Mouse (Mus musculus): ENCODE results near the gene Sim1.

Sim1 gene

DNA sequence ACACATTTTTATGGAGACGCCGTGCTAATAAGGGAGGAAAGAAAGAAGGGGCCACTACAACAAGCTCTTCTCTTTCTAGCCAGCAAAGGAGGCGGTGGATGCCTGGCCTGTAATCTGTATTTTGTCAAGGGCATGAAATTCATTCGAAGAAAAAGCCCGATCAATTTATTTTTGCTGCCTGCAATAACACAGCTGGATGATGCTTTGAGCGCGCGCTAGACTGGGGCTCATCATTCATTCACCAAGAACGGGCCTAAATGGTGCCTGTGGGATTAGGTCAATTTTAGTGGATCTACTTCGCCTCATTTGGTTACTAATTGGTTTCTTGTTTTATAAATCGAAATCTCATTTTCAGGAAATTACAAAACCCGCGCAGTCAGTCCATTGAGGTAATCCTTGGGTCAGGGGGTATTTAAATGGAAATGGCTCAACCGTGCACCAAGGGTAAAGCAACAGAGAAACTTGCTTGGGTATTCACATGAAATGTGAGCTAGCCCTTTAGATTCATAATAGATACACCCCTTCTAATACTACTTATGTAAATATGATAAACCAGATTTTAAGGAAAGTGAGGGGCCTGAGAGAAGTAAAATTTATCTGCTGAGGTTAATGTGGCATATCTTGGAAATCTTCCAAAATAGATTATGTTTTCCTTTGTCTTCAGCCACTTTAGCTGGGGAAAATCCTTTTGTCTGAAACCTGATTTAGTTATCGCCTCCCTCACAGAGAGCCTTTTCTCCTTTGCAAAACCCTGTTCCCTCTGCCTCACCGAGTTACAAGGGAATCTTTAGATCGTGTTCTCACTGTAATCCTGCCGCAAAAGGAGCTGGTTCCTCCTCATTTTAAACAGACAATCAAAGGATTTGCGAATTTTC is 7.3 kb downstream of the Sim1 start:
- no peak for DNase-seq (ENCODE audit: low read depth, low spot score)

DNA sequence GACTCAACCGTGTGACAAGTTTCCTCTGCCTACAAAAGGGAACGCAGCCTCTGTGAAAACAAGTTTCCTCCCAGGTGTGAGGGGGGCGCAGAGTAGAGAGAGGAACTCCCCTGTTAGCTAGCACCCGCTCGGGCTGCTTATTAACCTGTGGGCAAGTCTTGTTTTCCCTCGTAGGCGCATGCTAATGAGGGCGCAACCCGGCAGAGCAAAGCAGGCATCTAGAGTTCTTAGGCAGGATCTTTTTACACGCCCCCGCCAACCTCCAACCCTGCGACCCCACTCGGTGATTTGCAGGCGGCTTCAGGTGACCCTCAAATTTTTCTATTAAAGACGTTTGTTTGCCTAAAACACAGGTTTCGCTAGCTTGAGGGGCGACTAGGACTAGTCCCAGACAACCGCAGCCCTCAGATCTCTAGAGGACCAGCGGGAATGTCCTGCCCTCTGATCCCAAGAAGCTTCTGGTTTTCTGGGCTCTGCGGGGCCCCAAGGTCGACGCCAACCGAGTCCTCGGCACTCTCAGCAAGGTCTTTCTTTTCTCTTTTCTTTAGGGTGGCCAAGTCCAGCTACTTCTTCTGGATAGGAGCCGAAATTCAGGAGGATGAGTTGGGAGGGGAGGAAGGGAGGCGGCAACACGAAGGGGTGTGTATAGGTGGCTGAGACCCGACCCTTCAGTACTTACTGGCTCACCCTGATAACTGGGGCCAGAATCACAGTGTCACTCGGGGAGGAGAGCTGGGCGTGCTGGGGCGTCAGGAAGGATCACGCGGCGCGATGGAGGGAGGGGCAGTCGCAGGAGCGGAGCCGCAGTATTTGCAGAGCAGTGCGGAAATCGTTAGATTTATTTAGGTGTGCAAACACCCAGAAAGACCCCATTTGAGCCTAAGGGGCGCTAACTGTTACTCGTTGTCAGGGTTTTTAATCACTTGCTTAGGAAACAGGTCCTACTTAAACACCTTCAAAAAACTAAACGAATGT is 8.5 kb downstream of the Sim1 start:
- no peak for DNase-seq (ENCODE audit: low read depth, low spot score)

DNA sequence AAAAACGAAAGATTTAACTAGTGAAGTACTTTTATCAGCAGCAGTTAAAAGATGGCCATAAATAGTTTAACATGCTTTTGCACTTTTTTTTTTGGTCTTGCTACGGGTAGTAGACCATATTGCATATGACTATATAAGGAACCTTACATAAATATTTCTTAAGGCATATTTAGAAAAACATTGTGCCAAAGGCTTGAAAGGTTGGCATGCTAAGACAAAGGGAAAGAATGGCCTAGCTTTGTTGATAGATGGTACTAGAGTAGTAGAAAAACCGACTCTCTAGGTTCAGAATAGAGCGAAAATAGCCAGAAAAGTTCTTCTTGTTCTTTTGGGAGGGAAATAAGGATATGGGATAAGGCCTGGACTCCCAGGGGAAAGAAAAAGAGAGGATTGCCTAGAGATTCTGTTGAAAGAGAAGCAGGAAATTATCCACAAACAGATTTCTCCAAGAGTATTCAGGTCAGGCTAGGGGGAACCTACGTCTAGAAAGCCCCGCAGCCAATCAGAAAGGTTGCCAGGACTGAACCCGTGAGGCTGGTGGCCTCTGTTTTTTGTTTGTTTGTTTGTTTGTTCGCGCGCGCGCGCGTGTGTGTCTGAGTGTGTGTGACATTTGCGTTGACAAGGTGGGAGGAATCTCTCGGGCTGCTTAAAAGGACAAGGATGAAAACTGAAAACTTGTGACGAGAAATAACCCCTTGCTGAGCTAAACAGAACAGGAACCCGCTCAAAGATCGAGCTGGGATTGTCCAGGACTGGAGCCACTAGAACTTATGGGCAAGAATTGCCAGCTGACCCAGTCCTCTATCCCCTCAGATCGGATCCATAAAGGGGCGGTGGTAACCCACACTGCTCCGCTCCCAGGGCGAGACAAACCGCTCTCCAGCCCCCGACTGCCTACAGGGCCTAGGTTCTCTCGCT is 9.6 kb downstream of the Sim1 start:
- DNase-seq (ENCODE audit: low read depth, low spot score), result no peak

DNA sequence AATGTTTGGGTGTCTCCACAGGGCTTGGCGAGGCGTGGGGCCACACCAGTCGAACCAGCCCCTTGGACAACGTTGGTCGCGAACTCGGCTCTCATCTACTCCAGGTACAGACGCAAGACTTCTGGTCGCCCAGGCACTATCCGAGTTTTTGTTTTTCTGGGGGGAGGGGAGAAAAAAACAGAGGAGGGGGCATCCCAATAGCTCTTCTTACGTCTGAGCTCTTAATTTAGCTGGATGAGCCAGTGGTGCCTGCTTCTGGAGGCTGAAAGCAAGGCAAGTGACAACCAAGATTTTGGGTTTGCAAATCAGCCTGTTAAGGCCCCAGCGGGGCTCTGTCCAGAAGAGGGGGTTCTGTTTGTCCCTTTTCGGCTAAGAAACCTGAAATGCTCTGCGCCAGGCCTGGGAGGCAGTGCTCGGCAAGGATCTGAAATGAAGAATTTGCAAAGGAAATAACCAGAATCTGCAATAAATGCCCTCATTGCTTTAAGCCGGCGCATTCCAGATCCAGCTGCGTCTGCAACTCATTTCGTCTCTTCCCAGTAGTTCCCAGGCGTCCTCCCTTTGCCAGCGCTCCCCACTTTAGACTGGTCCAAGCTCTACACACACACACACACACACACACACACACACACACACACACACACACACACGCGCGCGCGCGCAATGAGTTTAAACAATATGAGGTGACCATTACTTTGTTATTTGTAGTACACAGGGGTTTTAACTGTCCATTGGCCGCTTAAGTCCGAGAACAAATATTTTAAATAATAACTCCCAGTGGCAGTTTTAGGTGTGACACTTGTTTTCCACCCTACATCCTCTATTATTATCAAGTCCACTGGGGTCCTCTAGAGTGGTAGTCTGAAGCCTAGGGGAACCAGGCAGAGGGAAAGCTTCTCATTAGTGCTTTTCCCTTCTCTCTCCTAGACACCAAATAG is 10.5 kb downstream of the Sim1 start:
- DNase-seq (ENCODE audit: low read depth, low spot score), result no peak

DNA sequence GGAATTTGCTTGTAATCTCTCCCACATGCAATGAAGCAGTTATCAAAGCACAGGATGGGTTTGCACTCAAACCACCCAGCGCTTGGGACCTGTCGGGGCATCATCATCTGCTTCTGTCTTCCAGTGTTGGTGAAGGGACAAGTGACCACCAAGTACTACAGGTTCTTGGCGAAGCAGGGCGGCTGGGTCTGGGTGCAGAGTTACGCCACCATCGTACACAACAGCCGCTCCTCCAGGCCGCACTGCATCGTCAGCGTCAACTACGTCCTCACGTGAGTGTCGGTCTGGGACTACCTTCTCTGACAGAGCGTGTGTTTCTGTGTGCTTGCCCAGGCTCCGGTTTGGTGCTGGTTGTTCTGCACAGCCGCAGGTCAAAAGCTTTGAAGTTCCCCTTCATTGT is 15.8 kb downstream of the Sim1 start:
- no peak for DNase-seq (ENCODE audit: low read depth, low spot score)

DNA sequence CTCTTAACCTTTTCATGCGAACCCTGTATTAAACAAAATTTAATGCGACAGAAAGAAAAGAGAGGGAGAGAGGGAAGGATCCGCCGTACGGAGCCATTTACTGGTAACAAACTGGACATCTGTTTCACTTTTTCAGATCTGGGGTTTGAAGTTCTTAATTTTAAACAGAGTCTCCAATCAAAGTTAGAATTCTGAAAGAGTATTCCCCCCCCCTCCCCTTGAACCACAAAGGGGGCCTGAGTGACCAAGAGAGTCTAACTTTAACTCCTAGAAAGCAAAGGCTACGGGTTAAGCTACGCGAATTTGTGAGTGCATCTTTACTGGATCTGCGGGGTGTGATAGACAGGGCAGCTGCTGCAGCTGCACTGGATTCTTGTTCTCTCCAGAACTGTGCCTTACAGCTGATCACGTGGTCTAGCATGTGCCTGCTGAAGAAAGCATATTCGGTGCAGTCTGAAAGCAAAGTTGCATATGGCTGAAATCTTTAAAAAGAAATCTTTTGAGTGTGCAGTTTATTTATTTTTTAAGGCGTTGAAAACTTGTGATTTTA is 16.4 kb downstream of the Sim1 start:
- no peak for DNase-seq (ENCODE audit: low read depth, low spot score)

DNA sequence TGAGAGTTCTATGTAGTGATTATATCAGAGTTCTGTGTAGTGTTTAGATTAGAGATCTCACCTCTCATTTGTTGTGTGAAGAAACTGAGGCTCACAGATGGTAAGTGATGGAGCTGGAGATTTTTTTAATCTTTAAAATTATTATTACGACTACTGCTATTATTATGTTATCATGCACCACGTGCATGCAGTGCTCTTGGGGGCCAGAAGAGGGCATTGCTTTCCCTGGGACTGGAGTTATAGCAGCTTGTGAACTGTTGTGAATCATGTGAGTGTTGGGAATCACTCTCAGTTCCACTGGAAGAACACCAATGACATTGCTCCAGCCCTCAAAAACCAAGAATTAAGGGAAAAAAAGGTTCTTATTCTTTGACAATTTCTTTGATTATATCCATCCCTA is 21.1 kb downstream of the Sim1 start:
- DNase-seq (ENCODE audit: low read depth, low spot score), result no peak

DNA sequence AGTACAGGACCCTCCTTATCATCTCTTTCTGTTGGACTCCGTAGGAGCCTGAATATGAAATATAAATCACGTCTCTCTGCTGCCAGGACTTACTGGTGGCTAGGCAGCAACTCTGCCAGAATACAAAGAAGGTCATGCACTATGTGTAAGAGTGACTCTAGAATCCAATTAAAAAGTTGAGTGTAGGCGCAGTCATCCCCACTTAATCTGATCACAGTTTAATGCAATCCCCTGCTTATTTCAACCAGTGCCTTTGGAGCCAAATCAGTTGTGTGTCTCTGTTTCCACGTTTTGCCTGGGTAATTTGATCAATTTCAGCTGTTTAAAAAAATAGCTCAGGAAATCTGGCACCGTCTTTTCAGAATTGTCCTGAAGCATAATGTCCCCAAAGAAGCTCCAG is 34.7 kb downstream of the Sim1 start:
- DNase-seq (ENCODE audit: low read depth, low spot score), result no peak

DNA sequence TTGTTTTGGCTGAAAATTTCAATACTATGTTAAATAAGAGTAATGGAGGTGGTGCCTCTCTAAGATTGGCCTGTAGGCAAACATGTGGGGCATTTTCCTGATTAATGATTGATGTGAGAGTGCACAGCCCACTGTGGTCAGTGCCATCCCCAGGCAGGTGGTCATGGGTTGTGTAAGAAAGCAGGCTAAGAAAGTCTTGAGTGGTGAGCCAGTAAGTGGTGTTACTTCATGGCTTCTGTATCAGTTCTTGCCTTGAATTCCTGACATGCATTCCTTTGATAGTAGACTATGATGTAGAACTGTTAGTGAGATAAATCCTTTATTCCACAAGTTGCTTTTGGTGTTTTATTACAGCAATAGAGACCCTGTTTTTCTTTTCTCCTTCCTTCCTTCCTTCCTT is 41.1 kb downstream of the Sim1 start:
- DNase-seq (ENCODE audit: low read depth, low spot score), result no peak

DNA sequence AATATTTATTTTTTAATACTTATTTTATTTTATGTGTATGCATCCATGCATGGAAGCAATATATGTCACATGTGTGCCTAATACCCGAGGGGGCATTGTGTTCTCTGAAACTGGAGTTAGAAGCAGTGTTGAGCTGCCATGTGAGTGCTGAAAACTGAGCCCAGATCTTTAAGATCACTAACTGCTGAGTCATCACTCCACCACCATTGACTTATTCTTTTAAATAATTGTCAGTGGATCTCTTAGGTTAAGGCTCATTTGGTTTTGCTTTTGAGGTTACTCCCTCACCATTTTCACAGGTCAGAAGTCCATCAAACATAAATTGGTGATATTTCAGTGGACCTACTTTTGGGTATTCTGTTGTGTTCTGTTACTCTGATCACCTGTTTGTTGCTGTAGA is 79.1 kb downstream of the Sim1 start:
- DNase-seq (ENCODE audit: low read depth, low spot score), result no peak

DNA sequence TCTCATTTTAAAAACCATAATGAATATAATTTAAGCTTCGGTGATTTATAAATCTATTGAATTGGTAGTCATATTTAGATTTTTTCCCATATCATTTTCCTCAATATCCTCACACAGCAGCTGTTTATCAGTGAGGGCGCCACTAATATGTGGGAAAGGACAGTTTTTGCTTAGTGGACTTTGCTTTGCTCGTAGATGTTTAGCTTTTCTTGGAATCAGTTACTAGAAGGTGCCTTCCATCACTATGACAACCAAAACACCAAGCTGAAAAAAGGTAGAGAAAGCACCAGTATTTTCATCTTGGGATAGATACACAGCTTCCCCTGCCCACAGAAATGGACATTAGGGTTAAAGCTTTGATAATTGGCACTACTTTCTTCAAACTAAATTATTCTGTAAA is 87.3 kb downstream of the Sim1 start:
- DNase-seq (ENCODE audit: low read depth, low spot score), result no peak

DNA sequence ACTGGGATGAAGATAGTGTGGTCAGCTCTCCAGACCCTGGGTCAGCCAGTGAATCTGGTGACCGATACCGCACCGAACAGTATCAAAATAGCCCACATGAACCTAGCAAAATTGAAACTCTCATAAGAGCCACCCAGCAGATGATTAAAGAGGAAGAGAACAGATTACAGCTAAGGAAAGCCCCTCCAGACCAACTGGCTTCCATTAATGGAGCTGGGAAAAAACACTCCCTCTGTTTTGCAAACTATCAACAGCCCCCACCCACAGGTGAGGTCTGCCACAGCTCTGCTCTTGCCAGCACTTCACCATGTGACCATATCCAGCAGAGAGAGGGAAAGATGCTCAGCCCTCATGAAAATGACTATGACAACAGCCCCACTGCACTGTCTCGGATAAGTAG is 89.1 kb downstream of the Sim1 start:
- DNase-seq (ENCODE audit: low read depth, low spot score), result no peak

DNA sequence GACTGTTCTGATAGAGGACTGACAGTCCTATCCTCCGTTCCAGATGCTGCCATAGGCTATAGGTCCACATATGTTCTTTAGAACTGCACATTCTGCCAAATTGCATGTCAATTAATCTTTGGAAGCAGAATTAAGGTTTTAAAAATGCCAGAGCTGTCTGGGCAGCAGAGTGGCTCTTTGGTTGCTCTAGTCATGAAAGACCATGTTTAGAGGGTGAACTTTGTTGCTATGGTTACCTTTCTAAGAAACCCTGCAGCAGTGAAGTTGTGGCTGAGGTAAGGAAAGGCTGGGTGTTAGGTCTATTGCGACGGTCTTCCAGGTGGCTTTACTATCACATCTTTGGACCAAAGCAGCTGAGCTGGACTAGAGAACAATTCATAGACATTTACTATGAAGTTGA is 113.2 kb downstream of the Sim1 start:
- DNase-seq (ENCODE audit: low read depth, low spot score), result no peak

DNA sequence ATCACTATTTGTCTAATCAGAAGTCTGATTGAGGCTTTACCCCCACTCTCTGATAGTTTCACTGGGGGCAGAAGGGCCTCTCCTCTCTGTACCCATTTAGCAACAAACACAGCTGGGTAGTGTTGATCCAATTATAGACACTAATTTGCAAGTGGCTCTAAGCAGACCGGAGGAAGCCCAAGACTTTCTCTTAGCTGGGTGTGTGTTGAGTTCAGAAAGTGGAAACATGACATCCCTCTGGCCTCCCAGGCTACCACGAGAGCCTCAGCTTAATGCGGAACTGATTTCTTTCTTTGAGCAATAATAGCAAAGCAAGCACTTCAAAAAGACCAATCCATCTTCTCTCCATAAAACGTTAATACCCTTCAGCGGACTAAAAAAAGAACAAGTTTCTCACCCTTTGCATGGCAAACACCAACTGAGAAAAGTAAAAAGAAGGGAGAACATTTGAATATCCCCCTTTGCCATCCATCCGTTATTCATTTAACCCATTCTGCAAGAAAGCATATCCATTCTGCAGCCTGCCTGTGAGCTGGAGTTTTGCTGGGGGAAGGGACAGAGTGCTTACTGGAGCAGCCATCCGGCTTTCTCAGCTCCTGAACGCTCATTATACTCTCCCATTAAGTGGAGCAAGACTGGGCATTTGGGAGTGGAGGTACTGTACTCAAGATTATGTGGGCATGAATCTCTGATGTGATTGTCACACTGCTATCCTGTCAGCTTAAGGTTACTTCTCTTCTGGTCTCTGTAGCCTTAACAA is 117.0 kb downstream of the Sim1 start:
- no peak for DNase-seq (ENCODE audit: low read depth, low spot score)

DNA sequence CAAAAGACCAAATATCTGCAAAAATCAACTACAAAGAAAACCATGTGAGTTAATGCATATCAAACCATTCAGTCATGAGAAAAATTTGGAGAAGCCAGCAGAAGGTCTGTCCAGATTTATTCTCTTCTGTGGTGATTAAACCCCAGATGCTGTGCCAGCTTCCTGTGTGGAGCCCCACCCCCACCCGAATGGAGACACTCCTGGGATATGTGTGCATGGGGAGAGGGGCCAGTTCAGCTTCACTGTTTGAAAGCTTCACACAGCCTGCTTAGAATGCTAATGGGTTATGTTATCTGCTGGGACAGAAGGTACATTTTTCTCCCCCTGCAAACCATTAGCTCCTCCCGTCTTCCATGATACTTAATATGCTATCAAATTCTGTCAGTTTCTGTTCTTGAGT is 120.3 kb downstream of the Sim1 start:
- DNase-seq (ENCODE audit: low read depth, low spot score), result no peak

DNA sequence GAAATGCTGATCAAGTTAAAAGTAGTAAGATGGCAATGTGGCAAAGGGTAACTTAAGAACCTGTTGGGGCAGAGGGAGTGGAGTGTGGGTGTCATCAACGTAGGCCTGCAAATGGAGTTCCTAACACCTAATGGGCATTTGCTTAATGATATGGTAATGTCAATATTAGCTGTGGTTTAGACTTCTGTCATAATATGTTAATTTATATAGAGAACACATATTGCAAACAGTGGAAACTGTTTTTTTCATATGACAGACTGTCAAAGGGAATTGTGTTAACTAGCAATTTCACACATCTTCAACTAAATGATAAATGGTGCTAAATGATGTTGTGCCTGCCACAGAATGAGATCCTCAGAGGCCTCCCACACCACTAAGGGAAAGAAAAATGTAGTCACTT is 120.8 kb downstream of the Sim1 start:
- no peak for DNase-seq (ENCODE audit: low read depth, low spot score)

DNA sequence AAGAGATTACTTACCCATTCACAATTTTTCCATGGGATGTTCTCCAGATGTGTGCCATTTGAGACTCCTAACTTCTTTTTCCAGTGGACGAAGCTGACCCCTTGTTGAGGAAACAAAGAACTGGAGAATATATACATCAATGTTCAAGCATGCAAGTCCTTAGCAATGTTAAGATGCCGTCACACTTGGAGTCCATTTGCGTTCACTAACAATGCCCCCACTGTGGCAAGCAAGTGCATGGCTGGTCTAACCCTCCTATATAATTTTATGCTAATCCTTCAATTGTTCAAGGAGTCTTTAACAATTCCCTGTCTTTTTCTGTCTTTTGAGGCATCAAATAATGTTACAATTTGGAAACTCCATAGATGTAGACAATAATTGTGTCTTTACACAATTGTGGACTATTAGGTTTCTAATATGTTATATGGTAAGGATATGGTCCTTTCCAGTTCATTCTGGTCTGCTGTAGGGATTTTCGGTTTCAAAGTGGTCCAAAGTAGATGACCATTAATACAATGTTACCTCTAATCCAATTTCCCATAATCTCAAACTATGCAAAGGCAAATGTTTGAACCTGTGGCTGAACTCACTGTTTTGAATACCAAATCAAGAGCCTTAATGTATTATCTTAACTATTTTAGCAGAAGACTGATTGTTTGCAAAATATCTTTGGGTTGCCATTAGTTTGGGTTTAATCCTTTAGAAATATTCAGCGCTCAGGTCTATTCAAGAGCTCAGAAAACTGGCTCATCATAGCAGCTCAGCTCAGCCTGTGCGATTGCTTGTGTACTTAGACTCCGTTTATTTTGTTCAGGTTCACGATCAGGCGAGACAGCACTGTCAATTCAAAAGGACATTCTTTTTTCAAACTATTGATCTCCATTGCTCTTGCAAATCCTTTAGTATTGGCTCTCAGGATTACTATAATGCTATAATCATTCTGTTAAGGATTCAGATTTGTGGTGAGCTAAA is 129.0 kb downstream of the Sim1 start:
- DNase-seq (ENCODE audit: low read depth, low spot score), result no peak

Measured in CD4-positive, CD25-positive, alpha-beta regulatory T cell, adult 2 months (primary cell).